Mouse (Mus musculus): ENCODE results near the gene Ace2.

- TF ChIP-seq POLR2A (IDR thresholded peaks at IDR 0.05; ENCODE audit: insufficient read depth, low read depth, low read length) (no peak), CTCF (IDR thresholded peaks at IDR 0.05; ENCODE audit: insufficient read depth, low read depth, low read length) (no peak)
Observed at GRCm38 (mm10) chrX:164102656-164103055, 36.5 kb upstream of the Ace2 start.
